Mouse (Mus musculus) embryonic facial prominence, embryonic 12.5 days (tissue): ENCODE results near the gene Ralgapa2. TPM values are rescaled to one million over a fixed set of nuclear protein-coding genes. Genes with fewer than 3 reads are reported as not detected.

ENCODE experiments used
- ATAC-seq: fragments of 200-750 bp; cut with Nextera tagmentation; 2 replicates; pipeline ENCODE4 v1.8.0; 2017; ENCODE audit not compliant: insufficient number of reproducible peaks, insufficient read depth, low FRiP score, low TSS enrichment
- H3K27ac ChIP-seq: fragments of 300-500 bp; sonication (generic); 2 replicates; pipeline ENCODE4 v1.5.1; 2016; ENCODE audit warnings: mild to moderate bottlenecking
- H3K27me3 ChIP-seq: fragments of 300-500 bp; sonication (generic); 2 replicates; pipeline ENCODE4 v1.6.1; 2016; ENCODE audit warnings: mild to moderate bottlenecking, moderate library complexity
- H3K36me3 ChIP-seq: fragments of 300-500 bp; sonication (generic); 2 replicates; pipeline ENCODE4 v1.6.1; 2016; ENCODE audit warnings: mild to moderate bottlenecking
- H3K4me1 ChIP-seq: fragments of 300-500 bp; sonication (generic); 2 replicates; pipeline ENCODE4 v1.6.1; 2016
- H3K4me2 ChIP-seq: fragments of 300-500 bp; sonication (generic); replicated peaks from 2 replicates; pipeline ENCODE4 v1.6.1; 2016; ENCODE audit warnings: mild to moderate bottlenecking, moderate library complexity
- H3K4me3 ChIP-seq: fragments of 300-500 bp; sonication (generic); 2 replicates; pipeline ENCODE4 v1.5.1; 2016; ENCODE audit warnings: mild to moderate bottlenecking
- H3K9ac ChIP-seq: fragments of 300-500 bp; sonication (generic); 2 replicates; pipeline ENCODE4 v1.6.1; 2016; ENCODE audit warnings: mild to moderate bottlenecking, moderate library complexity
- H3K9me3 ChIP-seq: fragments of 300-500 bp; sonication (generic); 2 replicates; pipeline ENCODE4 v1.6.1; 2016; ENCODE audit warnings: mild to moderate bottlenecking, moderate library complexity
- WGBS: fragments of 180-500 bp; shearing (Covaris S2); methylation state at CpG from one replicate; pipeline ENCODE4 v1.1.7; 2016; 5-methylcytosine and 5-hydroxymethylcytosine counted together
- polyA plus RNA-seq: library from polyadenylated mRNA; unstranded; fragments of >200 nt; fragmentation: Nextera tagmentation; extraction: Ambion mirVana; gene quantifications from 2 replicates; pipeline ENCODE4 v1.2.1, GENCODE M21; 2016

Gene Ralgapa2
- 9.2 and 10.0 TPM in 2 replicates for polyA plus RNA-seq

GRCm38 (mm10) chr2:146511911-146512580 lies at the start of gene Ralgapa2:
Ralgapa2 (minus strand) TSS chr2:146512344.
- H3K4me1 ChIP-seq = peaks cover 5% of the 10 kb centered on the region
- H3K27ac ChIP-seq = no peak within 1 kb of the TSS
- H3K9ac ChIP-seq = peak within 1 kb of the TSS; percentile 70
- ATAC-seq = peak; percentile 98
- no peaks in the 10 kb centered on the region for H3K9me3 ChIP-seq
- H3K4me3 ChIP-seq = peak within 1 kb of the TSS; percentile 79
- 2% methylated on average over 50 of the region's 57 CpGs for WGBS
- H3K27me3 ChIP-seq = no peaks in the 10 kb centered on the region
- no peaks in the 10 kb centered on the region for H3K36me3 ChIP-seq
- peak within 1 kb of the TSS; percentile 81 for H3K4me2 ChIP-seq

GRCm38 (mm10) chr2:146561505-146561904 lies 49.4 kb upstream of the Ralgapa2 start:
- Histone ChIP-seq H3K4me2 (no peak overlapping the region), H3K27ac (no peak overlapping the region), H3K9ac (no peak overlapping the region), H3K4me3 (no peak overlapping the region), H3K9me3 (no peaks in the 10 kb centered on the region), H3K27me3 (no peaks in the 10 kb centered on the region), H3K4me1 (no peaks in the 10 kb centered on the region), H3K36me3 (no peaks in the 10 kb centered on the region)
- no peak for ATAC-seq
- 47% methylated on average over 3 of the region's 3 CpGs for WGBS

DNA sequence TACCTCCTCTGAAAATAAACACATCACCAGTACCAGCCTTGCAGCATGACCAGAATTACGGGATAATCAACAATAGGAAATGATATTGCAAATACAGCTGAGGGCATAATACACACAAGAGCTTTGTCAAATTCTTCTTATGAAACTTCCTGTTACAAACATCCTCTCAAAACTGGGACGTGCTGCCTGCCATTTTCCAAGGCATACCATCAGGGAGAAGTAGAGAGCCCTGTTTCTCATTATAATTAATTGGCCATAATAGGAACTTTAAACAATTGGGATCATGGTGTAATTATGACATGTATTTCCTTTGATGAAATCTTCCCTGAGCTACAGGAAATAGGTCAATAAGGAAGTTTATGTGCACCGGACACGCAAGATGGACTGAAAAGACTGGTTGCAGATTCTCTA lies 48.5 kb upstream of the Ralgapa2 start:
- Histone ChIP-seq H3K9me3 (no peaks in the 10 kb centered on the region), H3K27ac (no peak overlapping the region), H3K4me2 (no peak overlapping the region), H3K36me3 (no peaks in the 10 kb centered on the region), H3K4me3 (no peak overlapping the region), H3K9ac (no peak overlapping the region), H3K27me3 (no peaks in the 10 kb centered on the region), H3K4me1 (no peaks in the 10 kb centered on the region)
- 31% methylated on average over 4 of the region's 4 CpGs for WGBS
- no peak for ATAC-seq

DNA sequence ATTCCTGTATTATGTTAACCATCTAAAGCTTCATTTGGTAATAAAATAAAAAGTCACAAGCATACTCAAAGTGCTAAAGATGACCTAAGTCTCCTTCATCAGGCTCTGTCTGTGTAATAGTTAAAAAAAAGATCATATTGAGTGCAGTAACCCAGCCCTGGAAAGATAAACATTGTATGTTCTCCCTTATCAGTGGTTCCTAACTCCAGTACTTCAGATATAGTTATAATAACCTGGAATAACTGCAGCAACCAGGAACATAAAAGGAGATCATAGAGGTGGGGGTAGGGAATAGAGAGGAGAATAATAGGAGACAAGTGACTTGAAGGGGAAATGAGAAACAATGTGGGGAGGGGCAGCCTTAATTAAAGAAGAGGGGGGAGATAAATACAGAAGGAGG lies 44.0 kb upstream of the Ralgapa2 start:
- ATAC-seq = no peak

GRCm38 (mm10) chr2:146555351-146555750 lies 43.2 kb upstream of the Ralgapa2 start:
- Histone ChIP-seq H3K4me2 (no peak overlapping the region), H3K27me3 (no peaks in the 10 kb centered on the region), H3K36me3 (no peaks in the 10 kb centered on the region), H3K27ac (no peak overlapping the region), H3K4me3 (no peak overlapping the region), H3K9me3 (no peaks in the 10 kb centered on the region), H3K4me1 (no peaks in the 10 kb centered on the region), H3K9ac (no peak overlapping the region)
- no peak for ATAC-seq
- 79% methylated on average over 5 of the region's 5 CpGs for WGBS

More for the DNA sequence above, 44.0 kb upstream of the Ralgapa2 start:
- Histone ChIP-seq H3K27ac (no peak overlapping the region), H3K4me3 (no peak overlapping the region), H3K9ac (no peak overlapping the region), H3K9me3 (no peaks in the 10 kb centered on the region), H3K36me3 (no peaks in the 10 kb centered on the region), H3K4me1 (no peaks in the 10 kb centered on the region), H3K27me3 (no peaks in the 10 kb centered on the region), H3K4me2 (no peak overlapping the region)

DNA sequence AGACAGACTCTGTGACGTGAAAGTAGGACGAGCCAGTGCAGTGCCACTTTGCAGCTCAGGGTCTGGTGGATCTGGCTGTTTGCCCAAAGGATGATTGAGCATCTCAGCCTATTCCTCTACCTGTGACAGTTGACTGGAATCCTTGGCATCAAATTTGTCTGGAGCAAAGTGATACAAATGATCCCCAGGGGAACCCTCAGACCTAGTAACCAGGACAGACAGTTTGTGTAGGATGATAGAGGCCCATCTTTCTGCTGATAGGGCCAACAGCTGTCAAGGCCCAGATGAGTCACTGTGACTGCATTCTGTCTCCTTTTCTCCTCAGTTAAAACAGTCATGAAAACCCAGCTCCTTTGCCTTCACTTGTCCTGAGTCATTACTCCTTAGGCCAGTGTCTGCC lies 41.6 kb upstream of the Ralgapa2 start:
- ATAC-seq = no peak
- WGBS = 35% methylated on average over 2 of the region's 2 CpGs
- no peak overlapping the region for H3K9ac ChIP-seq
- H3K4me2 ChIP-seq = no peak overlapping the region
- peaks cover 6% of the 10 kb centered on the region; the same call in 1 of the 2 replicates for H3K4me1 ChIP-seq
- H3K27ac ChIP-seq = no peak overlapping the region
- H3K27me3 ChIP-seq = no peaks in the 10 kb centered on the region
- no peaks in the 10 kb centered on the region for H3K9me3 ChIP-seq
- no peak overlapping the region for H3K4me3 ChIP-seq
- no peaks in the 10 kb centered on the region for H3K36me3 ChIP-seq

GRCm38 (mm10) chr2:146551818-146552217 lies 39.7 kb upstream of the Ralgapa2 start:
- ATAC-seq = no peak
- H3K4me3 ChIP-seq = no peak overlapping the region
- H3K27ac ChIP-seq = no peak overlapping the region
- no peaks in the 10 kb centered on the region for H3K36me3 ChIP-seq
- H3K9ac ChIP-seq = no peak overlapping the region
- H3K4me2 ChIP-seq = no peak overlapping the region
- no peaks in the 10 kb centered on the region for H3K9me3 ChIP-seq
- H3K4me1 ChIP-seq = peaks cover 8% of the 10 kb centered on the region; the same call in 1 of the 2 replicates
- 81% methylated on average over 4 of the region's 4 CpGs for WGBS
- no peaks in the 10 kb centered on the region for H3K27me3 ChIP-seq

DNA sequence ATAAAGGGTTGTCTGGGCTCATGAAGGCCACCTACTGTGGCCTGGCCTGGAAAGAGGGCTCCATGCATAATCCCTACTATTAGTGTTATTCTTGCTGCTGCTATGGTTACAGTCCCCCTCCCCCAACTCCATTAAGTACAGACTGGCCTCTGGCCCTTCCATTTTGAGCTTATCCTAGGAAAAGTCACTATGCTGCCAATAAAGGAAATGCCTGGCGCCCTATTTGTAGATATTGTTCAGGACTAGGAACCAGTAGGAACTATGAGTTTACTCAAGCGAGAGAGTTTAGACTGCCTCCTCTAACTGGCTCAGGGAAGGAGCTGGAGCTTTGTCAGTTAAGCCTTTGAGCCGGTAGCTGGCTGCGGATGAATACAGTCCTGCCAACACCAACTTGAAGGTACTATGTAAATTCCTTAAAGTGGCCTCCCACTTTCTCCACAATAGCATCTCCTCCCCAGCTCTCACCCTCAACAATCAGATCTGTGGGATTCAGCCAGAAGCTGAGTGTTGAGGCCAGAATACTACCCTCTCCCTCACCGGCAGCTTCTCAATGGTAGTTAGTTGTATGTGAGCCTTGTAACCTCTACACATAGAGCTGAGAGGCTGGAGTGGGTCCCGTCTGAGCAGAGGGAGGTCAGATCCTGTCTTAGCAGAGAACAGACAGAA lies 37.1 kb upstream of the Ralgapa2 start:
- no peaks in the 10 kb centered on the region for H3K27me3 ChIP-seq
- no peak overlapping the region for H3K4me3 ChIP-seq
- H3K9me3 ChIP-seq = no peaks in the 10 kb centered on the region
- H3K9ac ChIP-seq = no peak overlapping the region
- no peak for ATAC-seq
- no peak overlapping the region for H3K4me2 ChIP-seq
- H3K27ac ChIP-seq = no peak overlapping the region
- no peaks in the 10 kb centered on the region for H3K36me3 ChIP-seq
- H3K4me1 ChIP-seq = peaks cover 8% of the 10 kb centered on the region; the same call in 1 of the 2 replicates
- whole genome bisulfite sequencing = 20% methylated on average over 6 of the region's 6 CpGs

GRCm38 (mm10) chr2:146544155-146544814 lies 32.1 kb upstream of the Ralgapa2 start:
- Histone ChIP-seq H3K9ac (no peak overlapping the region), H3K4me1 (peaks cover 8% of the 10 kb centered on the region; the same call in 1 of the 2 replicates), H3K4me2 (no peak overlapping the region), H3K4me3 (no peak overlapping the region), H3K27me3 (no peaks in the 10 kb centered on the region), H3K27ac (no peak overlapping the region), H3K36me3 (no peaks in the 10 kb centered on the region), H3K9me3 (0 out of 2 replicates have a peak, but pooled peaks cover 12% of the 10 kb centered on the region)
- 55% methylated on average over 1 of the region's 1 CpGs for WGBS
- ATAC-seq = no peak

DNA sequence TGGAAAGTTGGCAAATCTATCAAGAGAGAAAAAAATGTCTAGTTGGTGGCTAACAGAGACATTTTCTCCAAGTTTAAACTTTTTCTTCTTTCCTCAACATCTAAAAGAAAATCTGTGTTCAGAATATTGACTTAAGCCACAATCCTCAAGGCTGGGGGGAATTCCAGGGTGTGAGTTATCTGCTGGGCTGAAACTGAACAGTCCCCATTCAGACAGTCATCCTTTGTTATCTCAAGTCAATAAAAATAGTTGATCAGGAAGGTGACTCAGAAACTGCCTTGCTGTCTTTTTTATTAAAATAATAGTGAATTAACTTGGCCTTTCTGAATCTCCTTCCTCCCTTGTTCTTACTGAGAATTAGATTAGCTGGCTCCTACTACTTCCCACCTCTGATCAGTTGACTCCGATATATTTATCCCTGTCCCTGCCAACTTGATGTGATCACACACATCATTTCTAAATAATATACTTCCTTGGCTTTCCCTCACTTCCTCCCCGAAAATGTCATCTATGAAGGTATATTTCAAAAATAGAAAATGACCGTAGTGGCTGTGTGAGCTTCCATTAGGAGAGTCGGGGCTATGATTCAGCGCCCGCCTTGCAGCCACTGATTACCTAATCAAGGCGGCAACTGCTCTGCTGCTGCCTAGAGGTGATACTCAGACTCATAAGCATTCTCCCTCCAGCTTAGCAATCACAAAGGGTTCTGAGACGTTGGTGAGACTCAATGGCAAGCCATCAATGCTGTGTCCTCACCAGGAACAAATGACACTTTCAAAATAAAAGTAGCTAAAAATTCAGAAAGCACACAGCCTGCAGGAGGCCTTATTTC lies 21.2 kb upstream of the Ralgapa2 start:
- H3K9ac ChIP-seq = no peak overlapping the region
- no peaks in the 10 kb centered on the region for H3K4me1 ChIP-seq
- no peak overlapping the region for H3K4me2 ChIP-seq
- no peaks in the 10 kb centered on the region for H3K27me3 ChIP-seq
- no peak for ATAC-seq
- H3K27ac ChIP-seq = no peak overlapping the region
- no peaks in the 10 kb centered on the region for H3K9me3 ChIP-seq
- 72% methylated on average over 8 of the region's 8 CpGs for WGBS
- H3K4me3 ChIP-seq = no peak overlapping the region
- no peaks in the 10 kb centered on the region for H3K36me3 ChIP-seq

- H3K27me3 ChIP-seq = no peaks in the 10 kb centered on the region
- H3K36me3 ChIP-seq = no peaks in the 10 kb centered on the region
- no peaks in the 10 kb centered on the region for H3K4me1 ChIP-seq
- no peaks in the 10 kb centered on the region for H3K9me3 ChIP-seq
- H3K9ac ChIP-seq = no peak overlapping the region
- no peak overlapping the region for H3K27ac ChIP-seq
- WGBS = 93% methylated on average over 3 of the region's 3 CpGs
- H3K4me2 ChIP-seq = no peak overlapping the region
- ATAC-seq = no peak
- H3K4me3 ChIP-seq = no peak overlapping the region
These were observed 20.3 kb upstream of the Ralgapa2 start for GRCm38 (mm10) chr2:146532493-146532892.
